Mouse (Mus musculus) layer of hippocampus, adult 11-12 months (tissue): Measurements from ENCODE around the gene Pcdh15.

Experiments
- DNase-seq: peaks from one replicate; pipeline ENCODE4 v3.0.0; 2022; ENCODE audit warnings: low spot score

The Pcdh15 gene

DNA sequence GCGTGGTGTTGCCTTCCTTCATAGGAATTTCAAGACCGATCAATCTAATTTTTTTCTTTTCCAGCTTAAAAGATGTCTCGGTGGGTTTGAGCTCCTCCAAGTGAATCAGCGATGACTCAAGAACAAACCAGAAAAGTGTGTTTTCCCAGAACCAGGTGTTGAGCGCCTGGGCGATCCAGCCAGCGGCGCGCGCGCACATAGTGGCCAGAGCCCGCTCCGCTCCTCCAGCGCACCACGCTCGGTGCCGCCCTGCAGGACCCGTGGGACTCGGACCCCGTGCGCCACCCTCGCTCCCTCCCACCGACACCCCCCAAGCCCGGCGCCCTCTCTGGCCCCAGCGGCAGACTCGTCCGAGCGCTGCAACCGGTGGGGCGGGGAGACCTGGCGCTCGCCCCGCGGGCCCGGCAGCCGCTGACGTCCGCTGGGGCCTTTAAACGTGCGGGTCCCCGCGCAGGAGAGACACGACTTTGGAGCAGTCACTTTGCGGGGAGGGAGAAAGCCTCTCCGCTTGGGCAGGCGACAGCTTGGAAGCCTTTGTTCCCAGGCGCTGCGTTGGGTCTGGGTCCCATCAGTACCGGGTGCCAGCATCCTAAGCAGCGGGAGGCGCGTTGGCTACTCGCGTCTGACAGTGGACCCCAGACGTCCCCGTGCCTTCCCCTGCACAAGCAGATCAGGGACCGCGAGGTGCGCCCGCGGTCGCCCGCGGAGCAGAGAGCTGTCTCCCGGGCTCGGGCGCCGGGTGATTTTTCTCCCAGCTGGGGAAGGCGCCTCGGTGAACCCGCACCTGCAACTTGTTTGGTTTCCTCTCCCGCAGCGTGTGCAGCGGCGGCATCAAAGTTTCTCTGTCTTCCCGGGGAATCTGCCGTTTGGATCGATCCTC lies at the start of gene Pcdh15:
TSS of gene Pcdh15 (plus strand) at position 377 of the 880 bp plus-strand sequence.
- DNase-seq: peak; percentile 21

GRCm38 (mm10) chr10:73052074-73052473 lies 47.1 kb upstream of the Pcdh15 start:
- no peak for DNase-seq

GRCm38 (mm10) chr10:73059726-73060230 lies 39.4 kb upstream of the Pcdh15 start:
- no peak for DNase-seq

DNA sequence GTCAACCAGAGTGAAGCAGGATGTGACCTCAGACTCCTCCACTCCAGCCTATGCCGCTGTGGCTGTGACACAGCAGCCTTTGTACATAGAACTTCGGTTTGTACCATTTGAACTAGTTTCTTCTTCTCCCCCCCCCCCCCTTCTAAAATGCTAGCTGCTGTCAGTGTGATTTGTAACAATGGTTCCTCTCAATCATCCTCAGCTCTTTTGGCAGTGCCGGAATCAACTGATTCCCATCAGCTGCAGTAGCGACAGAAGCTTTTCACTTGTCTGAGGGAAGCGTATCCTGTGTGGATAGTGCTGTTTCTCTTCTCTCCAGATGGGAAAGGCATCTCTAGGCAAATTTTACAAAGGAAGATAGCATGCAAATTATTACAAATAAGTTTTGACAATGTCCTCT lies 12.4 kb upstream of the Pcdh15 start:
- DNase-seq: no peak

GRCm38 (mm10) chr10:73096531-73097135 lies 2.5 kb upstream of the Pcdh15 start:
- peak; percentile 62 for DNase-seq

- peak; percentile 44 for DNase-seq
Observed at GRCm38 (mm10) chr10:73097176-73097575, 2.0 kb upstream of the Pcdh15 start.

DNA sequence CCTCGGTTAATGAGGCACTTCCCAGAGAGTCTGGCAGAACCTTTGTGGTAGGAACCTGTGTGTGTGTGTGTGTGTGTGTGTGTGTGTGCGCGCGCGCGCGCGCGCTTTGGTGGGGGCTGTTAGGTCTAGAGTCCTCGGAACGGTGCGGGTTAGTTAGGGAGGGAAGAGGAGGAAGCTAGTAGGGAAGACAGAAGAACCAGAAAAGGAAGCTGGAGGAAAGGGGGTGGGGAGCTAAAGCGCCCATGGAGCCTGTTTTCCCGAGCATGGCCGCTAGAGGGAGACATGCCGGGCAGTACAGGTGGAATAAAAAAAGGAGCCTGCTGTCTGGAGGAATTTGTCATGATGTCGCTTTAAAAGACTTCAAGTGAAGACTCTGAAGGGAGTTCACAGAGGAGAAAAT lies 1.2 kb upstream of the Pcdh15 start:
- DNase-seq: peak; percentile 83

GRCm38 (mm10) chr10:73099846-73100241 lies 702 bp downstream of the Pcdh15 start:
- DNase-seq: peak; percentile 20

- peak; percentile 61 for DNase-seq
Observed at GRCm38 (mm10) chr10:73103383-73103994, 4.3 kb downstream of the Pcdh15 start.

- peak; percentile 48 for DNase-seq
Observed at GRCm38 (mm10) chr10:73105893-73106292, 6.8 kb downstream of the Pcdh15 start.

GRCm38 (mm10) chr10:73137985-73138384 lies 38.8 kb downstream of the Pcdh15 start:
- DNase-seq: no peak

DNA sequence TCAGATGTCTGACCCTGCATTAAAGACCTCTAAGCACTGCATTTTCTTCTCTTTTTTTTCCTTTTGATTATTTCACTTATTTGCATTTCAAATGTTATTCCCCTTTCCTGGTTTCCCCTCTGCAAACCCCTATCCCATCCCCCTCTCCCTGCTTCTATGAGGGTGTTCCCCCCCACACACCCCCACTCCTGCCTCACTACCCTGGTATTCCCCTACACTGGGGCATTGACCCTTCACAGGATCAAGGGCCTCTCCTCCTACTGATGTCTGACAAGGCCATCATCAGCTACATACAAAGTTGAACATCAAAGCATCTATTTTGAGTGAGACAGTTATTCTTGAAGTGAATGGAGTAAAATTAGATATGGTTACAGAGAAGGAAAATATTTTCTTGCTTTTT lies 48.4 kb downstream of the Pcdh15 start:
- DNase-seq: no peak

- no peak for DNase-seq
Observed at GRCm38 (mm10) chr10:73147978-73148377, 48.8 kb downstream of the Pcdh15 start.

DNA sequence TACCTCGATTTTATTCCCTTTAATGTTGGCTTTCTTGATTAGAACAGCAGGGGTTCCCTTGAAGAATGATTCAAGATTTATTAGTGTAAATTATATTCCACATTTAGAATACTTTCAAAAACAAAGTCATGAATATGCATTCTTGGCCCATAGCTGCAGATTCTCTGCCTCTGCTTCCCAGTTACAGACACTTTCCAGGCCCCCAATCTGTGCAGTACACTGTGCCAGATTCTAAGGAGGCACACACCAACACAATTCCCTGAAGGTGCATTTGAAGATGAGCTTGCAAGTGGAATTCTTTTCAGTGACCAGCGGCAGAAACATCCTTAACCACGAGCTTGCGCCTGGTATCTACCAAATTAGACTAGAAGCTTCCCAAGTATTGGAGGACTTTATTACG lies 55.4 kb downstream of the Pcdh15 start:
- DNase-seq: peak; percentile 10

- DNase-seq: no peak
Observed at GRCm38 (mm10) chr10:73161757-73162156, 62.6 kb downstream of the Pcdh15 start.

GRCm38 (mm10) chr10:73216001-73216400 lies 116.9 kb downstream of the Pcdh15 start:
- DNase-seq: no peak

- DNase-seq: no peak
Observed at GRCm38 (mm10) chr10:73242294-73242693, 143.2 kb downstream of the Pcdh15 start.

DNA sequence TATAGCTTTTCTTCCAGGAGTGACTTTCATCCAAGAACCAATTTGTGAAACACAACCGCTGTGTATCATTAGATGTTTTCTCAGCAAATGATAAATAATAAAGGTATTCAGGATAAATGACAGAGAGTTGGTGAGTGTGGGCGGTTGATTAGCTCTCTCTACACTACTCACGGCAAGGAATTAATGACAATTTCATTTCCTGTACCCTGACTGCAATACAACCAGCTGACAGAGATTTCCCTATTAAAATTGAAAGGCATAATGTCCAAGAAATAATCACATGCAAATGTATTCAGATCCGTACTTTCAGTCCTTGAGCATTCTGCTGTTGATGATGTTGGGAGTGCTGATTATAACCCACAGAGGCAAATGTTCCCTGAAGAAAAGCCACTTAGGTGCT lies 181.3 kb downstream of the Pcdh15 start:
- DNase-seq: no peak

DNA sequence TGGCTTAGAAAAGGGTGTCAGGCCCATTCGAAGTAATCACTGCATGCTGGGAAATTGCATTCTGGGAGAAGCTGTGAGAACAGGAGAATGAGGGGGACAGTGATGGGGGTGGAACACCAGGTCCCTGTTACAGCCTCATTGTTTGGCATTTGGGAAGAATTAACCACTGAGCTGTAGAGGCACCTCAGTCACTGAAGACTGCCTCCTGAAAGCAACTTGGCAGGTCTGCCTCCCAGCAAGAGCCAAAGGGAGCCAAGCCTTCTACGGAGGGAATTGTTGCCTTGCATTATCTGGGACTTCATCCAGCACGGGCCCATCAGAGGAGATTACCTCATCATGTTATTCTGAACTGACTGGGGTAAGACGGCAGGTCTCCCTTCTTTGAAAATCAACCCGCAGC lies 197.3 kb downstream of the Pcdh15 start:
- no peak for DNase-seq

DNA sequence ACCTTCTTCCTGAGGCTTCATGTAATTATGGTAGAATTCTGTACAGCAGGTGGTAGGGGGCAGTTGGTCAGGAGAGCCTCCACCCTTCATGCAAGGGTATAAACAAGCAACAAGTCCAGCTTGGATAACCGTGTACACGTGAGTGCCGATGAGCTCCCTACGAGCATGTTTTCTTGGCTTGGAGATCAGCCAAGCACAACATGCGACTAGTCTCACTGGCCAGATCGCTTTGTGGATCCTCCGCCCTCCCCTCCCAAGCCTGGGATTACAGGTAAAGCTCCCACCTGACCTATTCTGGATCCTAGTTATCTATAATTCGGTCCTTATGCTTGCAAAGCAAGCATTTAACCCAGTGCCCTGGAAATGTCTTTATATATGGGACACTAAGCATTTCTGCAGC lies 202.8 kb downstream of the Pcdh15 start:
- no peak for DNase-seq

GRCm38 (mm10) chr10:73306677-73307076 lies 207.5 kb downstream of the Pcdh15 start:
- DNase-seq: no peak

- DNase-seq: no peak
Observed at GRCm38 (mm10) chr10:73326861-73327260, 227.7 kb downstream of the Pcdh15 start.

GRCm38 (mm10) chr10:73333426-73333825 lies 234.3 kb downstream of the Pcdh15 start:
- DNase-seq: no peak
